Comparison of ENCODE assay signal across 9 mouse cellular contexts in the genomic region with DNA sequence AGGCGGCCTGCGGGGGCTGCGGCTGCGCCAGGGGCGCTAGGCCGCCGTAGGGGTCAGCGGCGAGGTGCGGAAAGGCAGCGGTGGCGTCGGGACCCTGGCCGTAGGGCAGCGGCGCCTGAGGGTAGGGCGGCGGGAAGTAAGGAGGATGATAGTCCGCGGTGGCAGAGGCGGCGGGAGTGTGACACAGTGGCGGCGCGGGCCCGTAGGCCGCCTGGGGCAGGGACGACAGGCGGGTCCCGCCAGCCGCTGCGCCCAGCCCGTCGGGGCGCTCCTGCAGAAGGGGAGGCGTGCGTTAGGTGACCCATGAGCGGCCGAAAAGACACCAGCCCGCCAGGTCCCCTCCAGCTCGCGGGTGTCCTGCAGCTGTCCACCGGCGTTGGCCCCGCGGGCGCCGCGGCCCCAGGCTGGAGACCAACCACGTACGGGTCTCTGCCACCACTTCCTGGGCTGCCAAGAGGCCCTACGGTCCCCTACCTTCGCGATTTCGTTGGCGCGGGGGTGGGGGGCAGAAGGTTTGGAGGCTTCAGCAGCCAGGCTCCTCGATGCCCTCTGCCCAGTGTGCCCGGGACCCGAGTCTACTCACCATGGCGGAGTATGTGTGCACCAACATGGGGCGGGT. TPM values are rescaled to one million over a fixed set of nuclear protein-coding genes. Genes with fewer than 3 reads are reported as not detected.
DNase-seq lines count a peak whose midpoint lies in the region; ATAC-seq lines count a peak whose summit lies in the region.
"Had no signal": no experiment of that assay in that cellular context is flagged by ENCODE, and none has a peak within 500 bp of the region (broad histone marks: within the 10 kb centered on the region; RNA-seq: fewer than 3 reads in every experiment).

No protein-coding gene starts in this region.

- peak overlapping the region; percentile 50 for H3K4me3 ChIP-seq in heart, embryonic 16.5 days (ENCODE audit: low read length)
- H3K4me3 ChIP-seq in embryonic facial prominence, embryonic 10.5 days = peak overlapping the region; percentile 41
- H3K4me3 ChIP-seq in midbrain, embryonic 15.5 days = peak overlapping the region; percentile 29
- H3K4me3 ChIP-seq: myocyte had no signal

- H3K9ac ChIP-seq in heart, embryonic 16.5 days (ENCODE audit: low read length) = peak overlapping the region; percentile 34
- H3K9ac ChIP-seq in midbrain, embryonic 15.5 days = no peak overlapping the region

- H3K27me3 ChIP-seq in heart, embryonic 16.5 days (ENCODE audit: control insufficient read depth, insufficient read depth, low read length) = peaks cover 86% of the 10 kb centered on the region
- H3K27me3 ChIP-seq in embryonic facial prominence, embryonic 10.5 days (replicated peaks; ENCODE audit: low read depth, poor library complexity, severe bottlenecking) = peaks cover 99% of the 10 kb centered on the region
- H3K27me3 ChIP-seq in midbrain, embryonic 15.5 days (replicated peaks) = peaks cover 91% of the 10 kb centered on the region

- ATAC-seq in heart, embryonic 16.5 days (replicated peaks; ENCODE audit: extremely low read depth, insufficient read depth, low FRiP score) = no peak
- peak; percentile 37 for ATAC-seq in inflammation-experienced regulatory T-cells, adult 6 months
- ATAC-seq in midbrain, embryonic 15.5 days (replicated peaks) = no peak

- H3K9me3 ChIP-seq in heart, embryonic 16.5 days (replicated peaks; ENCODE audit: control insufficient read depth, low read length) = no peaks in the 10 kb centered on the region
- H3K9me3 ChIP-seq in embryonic facial prominence, embryonic 10.5 days = no peaks in the 10 kb centered on the region
- H3K9me3 ChIP-seq in midbrain, embryonic 15.5 days = no peaks in the 10 kb centered on the region

- peak overlapping the region; percentile 66 for H3K4me2 ChIP-seq in heart, embryonic 16.5 days (ENCODE audit: low read depth, low read length)
- peak overlapping the region; percentile 48 for H3K4me2 ChIP-seq in midbrain, embryonic 15.5 days

- no peaks in the 10 kb centered on the region for H3K36me3 ChIP-seq in heart, embryonic 16.5 days (ENCODE audit: control insufficient read depth, insufficient read depth)
- no peaks in the 10 kb centered on the region for H3K36me3 ChIP-seq in embryonic facial prominence, embryonic 10.5 days (replicated peaks)
- no peaks in the 10 kb centered on the region for H3K36me3 ChIP-seq in midbrain, embryonic 15.5 days (replicated peaks)

- H3K4me1 ChIP-seq in heart, embryonic 16.5 days (ENCODE audit: control insufficient read depth, insufficient read depth, low read length) = peaks cover 6% of the 10 kb centered on the region; the same call in 1 of the 2 replicates
- H3K4me1 ChIP-seq in embryonic facial prominence, embryonic 10.5 days = peaks cover 37% of the 10 kb centered on the region
- H3K4me1 ChIP-seq in midbrain, embryonic 15.5 days = peaks cover 24% of the 10 kb centered on the region

- WGBS in heart, embryonic 16.5 days = 2% methylated on average over 59 of the region's 62 CpGs
- 1% methylated on average over 62 of the region's 62 CpGs for WGBS in embryonic facial prominence, embryonic 10.5 days
- WGBS in midbrain, embryonic 15.5 days = under 1% methylated on average over 60 of the region's 62 CpGs

- no peak overlapping the region for H3K27ac ChIP-seq in heart, embryonic 16.5 days (ENCODE audit: low read length)
- peak overlapping the region; percentile 55; the same call in 1 of the 2 replicates for H3K27ac ChIP-seq in embryonic facial prominence, embryonic 10.5 days (replicated peaks)
- no peak overlapping the region for H3K27ac ChIP-seq in midbrain, embryonic 15.5 days

- DNase-seq in heart, adult 8-10 months (ENCODE audit: low spot score) = no peak
- peak; percentile 54 for DNase-seq in embryonic facial prominence, embryonic 10.5 days (ENCODE audit: low spot score)
- no peak for DNase-seq in embryo, embryonic 10.5 days (ENCODE audit: low spot score)
- DNase-seq in frontal cortex, postnatal 25 days (ENCODE audit: low spot score in 2 of 2) = no peak
- DNase-seq in right cerebral cortex, postnatal 36 days (ENCODE audit: low spot score in 2 of 2) = no peak

RNA-seq across cellular contexts. Expression of a gene that starts 0.5 kb away (rescaled TPM):
- not detected in 2 replicates for polyA plus RNA-seq in heart, embryonic 16.5 days (2015; fragmentation: Nextera tagmentation; extraction: Ambion mirVana)
- total RNA-seq in heart, adult 8-10 months (2022) = under 1 TPM in 1 of 4 experiments, not detected in 3; 0.11 TPM
- 0.16 TPM in 1 of 2 replicates, not detected in the other for polyA plus RNA-seq in embryonic facial prominence, embryonic 10.5 days (2016; fragmentation: Nextera tagmentation; extraction: Ambion mirVana)
- not detected for polyA plus RNA-seq in inflammation-experienced regulatory T-cells, adult 6 months (2017; shearing (Covaris generic))
- 0.79 and 0.93 TPM in 2 replicates for polyA plus RNA-seq in midbrain, embryonic 15.5 days (2015; fragmentation: Nextera tagmentation; extraction: Ambion mirVana)

RNA-seq across cellular contexts. Expression of a gene that starts 17.7 kb away (rescaled TPM):
- 22.4 and 23.3 TPM in 2 replicates for polyA plus RNA-seq in heart, embryonic 16.5 days (2015; fragmentation: Nextera tagmentation; extraction: Ambion mirVana)
- 10 to 100 TPM; 17.2 to 20.1 (median 17.8) TPM for total RNA-seq in heart, adult 8-10 months (2022)
- 37.5 and 40.9 TPM in 2 replicates for polyA plus RNA-seq in embryonic facial prominence, embryonic 10.5 days (2016; fragmentation: Nextera tagmentation; extraction: Ambion mirVana)
- polyA plus RNA-seq in inflammation-experienced regulatory T-cells, adult 6 months (2017; shearing (Covaris generic)) = 10 to 100 TPM in 2 of 3 experiments, 1 to 10 TPM in 1; 9.7 to 12.0 (median 10.1) TPM
- 133 TPM in 2 replicates for polyA plus RNA-seq in midbrain, embryonic 15.5 days (2015; fragmentation: Nextera tagmentation; extraction: Ambion mirVana)

RNA-seq across cellular contexts. Expression of a gene that starts 17.9 kb away (rescaled TPM):
- polyA plus RNA-seq in heart, embryonic 16.5 days (2015; fragmentation: Nextera tagmentation; extraction: Ambion mirVana) = 21.1 and 22.0 TPM in 2 replicates
- 10 to 100 TPM; 27.8 to 33.6 (median 31.3) TPM for total RNA-seq in heart, adult 8-10 months (2022)
- 19.3 and 21.4 TPM in 2 replicates for polyA plus RNA-seq in embryonic facial prominence, embryonic 10.5 days (2016; fragmentation: Nextera tagmentation; extraction: Ambion mirVana)
- polyA plus RNA-seq in inflammation-experienced regulatory T-cells, adult 6 months (2017; shearing (Covaris generic)) = 10 to 100 TPM; 17.0 to 24.0 (median 20.1) TPM
- polyA plus RNA-seq in midbrain, embryonic 15.5 days (2015; fragmentation: Nextera tagmentation; extraction: Ambion mirVana) = 40.5 and 41.4 TPM in 2 replicates

RNA-seq across cellular contexts. Expression of a gene that starts 58.1 kb away (rescaled TPM):
- 405 and 421 TPM in 2 replicates for polyA plus RNA-seq in heart, embryonic 16.5 days (2015; fragmentation: Nextera tagmentation; extraction: Ambion mirVana)
- total RNA-seq in heart, adult 8-10 months (2022) = 100 to 1,000 TPM; 116 to 140 (median 123) TPM
- 587 and 594 TPM in 2 replicates for polyA plus RNA-seq in embryonic facial prominence, embryonic 10.5 days (2016; fragmentation: Nextera tagmentation; extraction: Ambion mirVana)
- polyA plus RNA-seq in inflammation-experienced regulatory T-cells, adult 6 months (2017; shearing (Covaris generic)) = 100 to 1,000 TPM; 279 to 433 (median 354) TPM
- 383 and 406 TPM in 2 replicates for polyA plus RNA-seq in midbrain, embryonic 15.5 days (2015; fragmentation: Nextera tagmentation; extraction: Ambion mirVana)
